Mouse (Mus musculus) megakaryocyte, embryonic 14.5 days (primary cell): ENCODE results near the gene Ttc4. TPM values are rescaled to one million over a fixed set of nuclear protein-coding genes. Genes with fewer than 3 reads are reported as not detected.

ENCODE experiments used
- H3K27me3 ChIP-seq: replicated peaks from 2 replicates; pipeline ENCODE3; 2012; ENCODE audit warnings: inconsistent platforms
- H3K36me3 ChIP-seq: replicated peaks from 2 replicates; pipeline ENCODE3; 2012; ENCODE audit warnings: low read length, inconsistent platforms, mixed read lengths
- H3K4me1 ChIP-seq: 2 replicates; pipeline ENCODE4 v1.6.1; 2012; ENCODE audit warnings: inconsistent platforms
- H3K4me3 ChIP-seq: replicated peaks from 2 replicates; pipeline ENCODE3; 2012; ENCODE audit warnings: moderate library complexity, mild to moderate bottlenecking, inconsistent platforms
- H3K9me3 ChIP-seq: 2 replicates; pipeline ENCODE4 v1.6.1; 2012; ENCODE audit warnings: inconsistent platforms
- FLI1 ChIP-seq: IDR thresholded peaks from 2 replicates; pipeline ENCODE4 v1.6.1; 2012; ENCODE audit warnings: low read length, inconsistent platforms, mixed read lengths
- GATA1 ChIP-seq: IDR thresholded peaks from 3 replicates; pipeline ENCODE4 v1.6.1; 2012; ENCODE audit warnings: mixed read lengths, low read length, inconsistent platforms, borderline replicate concordance
- polyA plus RNA-seq: library from polyadenylated mRNA; stranded (reverse); fragments of >175 nt; gene quantifications from 2 replicates; pipeline ENCODE4 v1.2.3, GENCODE M21; 2012; ENCODE audit warnings: low replicate concordance; ENCODE audit not compliant: insufficient read depth

The Ttc4 gene
- polyA plus RNA-seq, 1 experiment = 4.3 TPM

DNA sequence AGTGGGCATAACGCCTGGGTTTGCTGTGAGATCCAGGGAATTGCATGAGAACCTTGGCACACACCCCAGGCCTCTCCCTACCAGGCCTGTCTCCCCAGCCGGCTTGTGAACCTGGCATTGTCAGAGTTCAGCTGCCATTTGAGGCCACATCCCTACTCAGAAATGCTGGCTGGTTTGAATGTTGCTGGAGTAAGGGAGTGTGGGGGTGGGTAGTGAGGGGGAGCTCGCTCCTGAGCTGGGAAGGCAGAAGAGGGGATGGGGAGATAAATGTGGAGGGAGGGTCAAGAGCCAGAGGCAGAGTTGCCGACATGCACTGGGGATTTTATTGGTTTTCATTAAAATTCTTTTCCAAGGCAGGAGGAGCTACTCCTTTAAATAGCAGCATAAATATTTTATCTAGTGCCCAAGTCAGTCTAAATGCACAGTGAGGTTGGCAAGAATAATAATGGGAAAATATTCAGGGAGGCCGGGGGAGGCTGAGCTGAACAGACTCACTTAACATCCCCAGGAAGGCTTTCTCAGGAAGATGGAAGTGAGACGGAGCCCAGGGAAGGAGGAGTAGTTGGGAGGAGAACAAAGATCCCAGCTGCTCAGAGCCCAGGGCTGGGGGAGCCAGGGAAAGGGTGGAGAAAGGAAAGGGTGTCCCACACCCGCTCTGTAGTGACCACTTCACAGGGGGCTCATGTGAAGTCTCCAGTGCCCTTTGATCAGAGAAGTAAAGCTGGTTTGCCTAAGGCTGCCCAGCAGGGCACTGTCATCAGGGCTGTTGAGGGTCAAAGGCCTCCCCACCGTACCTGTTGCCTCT, 45.3 kb downstream of the Ttc4 start:
- no peaks in the 10 kb centered on the region for H3K9me3 ChIP-seq
- peaks cover 77% of the 10 kb centered on the region for H3K27me3 ChIP-seq
- H3K4me3 ChIP-seq = no peak overlapping the region
- peaks cover 10% of the 10 kb centered on the region for H3K4me1 ChIP-seq
- TF ChIP-seq FLI1 (no peak), GATA1 (no peak)
- no peaks in the 10 kb centered on the region for H3K36me3 ChIP-seq

DNA sequence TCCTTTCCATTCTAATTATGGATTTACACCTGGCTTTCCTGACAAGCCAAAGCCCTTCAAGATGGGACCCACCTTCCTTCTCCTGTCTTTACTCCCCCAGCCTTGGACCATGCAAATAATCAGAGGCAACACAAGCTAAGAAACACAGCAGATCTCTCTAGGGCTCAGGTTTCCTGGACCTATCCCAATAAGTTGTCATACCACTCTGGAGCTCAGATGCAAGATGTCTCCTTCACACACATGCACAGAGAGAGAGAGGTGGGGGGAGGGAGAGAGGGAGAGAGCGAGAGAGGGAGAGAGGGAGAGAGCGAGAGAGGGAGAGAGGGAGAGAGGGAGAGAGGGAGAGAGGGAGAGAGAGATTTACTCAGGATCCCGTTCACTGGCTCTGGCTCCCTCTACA, 46.4 kb downstream of the Ttc4 start:
- peaks cover 83% of the 10 kb centered on the region for H3K27me3 ChIP-seq
- H3K9me3 ChIP-seq = no peaks in the 10 kb centered on the region
- TF ChIP-seq GATA1 = no peak
- no peak for TF ChIP-seq FLI1
- H3K36me3 ChIP-seq = no peaks in the 10 kb centered on the region
- no peak overlapping the region for H3K4me3 ChIP-seq
- H3K4me1 ChIP-seq = peaks cover 10% of the 10 kb centered on the region

DNA sequence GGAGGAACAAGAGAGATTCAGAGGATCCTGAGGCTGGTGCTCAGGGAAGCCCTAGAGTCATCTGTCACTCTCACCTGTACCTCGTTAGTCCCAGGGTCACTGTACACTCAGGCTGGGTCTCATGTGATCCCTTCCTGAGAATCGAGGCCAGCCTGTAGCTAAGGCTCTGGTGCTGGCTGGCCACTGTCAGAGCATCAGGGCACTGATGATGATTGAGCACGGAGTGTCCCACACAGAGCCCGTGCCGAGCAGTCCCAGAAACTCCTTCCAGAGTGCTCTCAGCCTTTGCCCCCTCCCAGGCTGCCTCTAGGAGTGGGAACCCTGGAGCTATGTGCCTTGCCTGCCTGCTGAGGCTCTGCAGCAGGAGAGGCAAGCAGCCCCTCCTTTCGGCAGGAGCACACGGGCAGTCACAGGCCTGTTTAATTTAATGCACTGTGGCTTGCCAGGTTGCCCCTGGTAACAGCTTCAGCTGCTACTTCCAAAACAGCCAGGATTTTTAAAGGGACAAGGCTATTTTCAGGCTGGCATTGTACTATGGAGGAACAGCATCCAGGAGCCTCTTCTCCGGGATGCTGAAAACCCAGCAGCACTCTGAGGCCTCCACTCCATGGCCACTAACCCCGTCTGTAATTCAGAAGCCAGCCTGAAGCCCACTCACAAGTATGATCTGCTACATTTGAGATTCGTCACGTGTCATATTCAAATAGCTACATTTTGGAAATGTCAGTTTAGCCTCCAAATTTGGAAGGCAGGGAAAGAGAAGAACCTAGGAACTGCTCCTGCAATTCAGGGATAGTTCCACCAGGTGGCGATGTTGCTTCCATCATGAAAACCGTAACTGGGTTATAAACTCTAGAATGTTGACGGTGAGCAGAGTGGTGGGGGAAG, 48.2 kb downstream of the Ttc4 start:
- H3K27me3 ChIP-seq = peaks cover 82% of the 10 kb centered on the region

DNA sequence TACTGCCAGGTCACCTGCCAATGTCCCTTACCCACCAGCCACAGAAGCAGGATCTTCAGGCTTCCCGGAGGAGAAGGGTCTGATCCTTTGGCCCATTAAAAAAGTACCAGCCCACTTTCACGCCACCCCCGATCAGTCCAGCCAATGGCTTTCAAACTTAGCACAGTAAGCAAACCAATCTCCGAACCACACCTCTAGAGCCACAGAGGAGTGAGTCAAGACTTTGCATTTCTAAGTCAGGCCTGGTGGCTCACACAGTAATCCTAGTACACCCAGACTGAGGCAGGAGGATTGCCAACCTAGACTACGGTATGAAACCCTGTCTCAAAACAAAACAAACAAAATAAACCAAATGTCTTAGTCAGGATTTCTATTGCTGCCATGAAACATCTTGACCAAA, 49.4 kb downstream of the Ttc4 start:
- TF ChIP-seq FLI1 = no peak
- TF ChIP-seq GATA1 = no peak
- H3K4me1 ChIP-seq = peaks cover 10% of the 10 kb centered on the region
- peaks cover 83% of the 10 kb centered on the region for H3K27me3 ChIP-seq
- no peak overlapping the region for H3K4me3 ChIP-seq
- H3K36me3 ChIP-seq = no peaks in the 10 kb centered on the region
- no peaks in the 10 kb centered on the region for H3K9me3 ChIP-seq

More for the DNA sequence above, 48.2 kb downstream of the Ttc4 start:
- Histone ChIP-seq H3K9me3 (no peaks in the 10 kb centered on the region), H3K4me3 (no peak overlapping the region), H3K4me1 (peaks cover 10% of the 10 kb centered on the region), H3K36me3 (no peaks in the 10 kb centered on the region)
- TF ChIP-seq GATA1 = no peak
- TF ChIP-seq FLI1 = no peak

DNA sequence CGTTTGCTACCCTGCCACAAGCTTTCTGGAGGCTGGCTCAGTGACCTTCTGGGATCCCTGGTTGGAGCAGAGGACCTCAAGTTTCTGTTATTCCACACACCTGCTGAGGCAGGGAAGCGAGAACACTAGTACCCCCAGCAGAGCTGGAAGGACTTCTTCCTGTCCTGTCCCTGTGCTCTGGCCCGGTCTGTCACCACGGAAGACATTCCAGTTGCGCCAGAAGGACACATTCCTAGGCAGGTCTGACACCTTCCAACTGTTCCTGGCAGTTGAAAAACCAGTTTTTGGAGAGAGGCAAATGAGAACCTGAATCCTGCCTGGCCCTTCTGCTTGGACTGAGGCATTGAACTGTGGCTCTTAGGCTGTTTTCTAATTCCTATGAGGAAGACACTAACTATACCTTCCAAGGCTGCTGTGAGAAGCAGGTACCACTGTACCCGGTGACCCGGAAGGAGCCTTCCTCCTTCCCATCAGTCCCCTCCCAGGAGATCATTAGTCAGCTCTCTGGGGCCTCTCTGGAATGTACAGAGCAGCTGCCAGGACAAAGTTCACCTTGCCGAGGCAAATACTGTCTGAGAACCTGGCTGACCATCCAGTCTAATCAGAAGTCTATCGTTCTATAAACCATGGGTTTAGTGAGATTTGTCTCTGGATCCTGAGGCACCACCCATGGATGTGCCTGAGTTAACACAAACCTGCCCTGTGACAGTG, 49.9 kb downstream of the Ttc4 start:
- H3K27me3 ChIP-seq = peaks cover 83% of the 10 kb centered on the region
- H3K4me1 ChIP-seq = peaks cover 10% of the 10 kb centered on the region
- H3K36me3 ChIP-seq = no peaks in the 10 kb centered on the region
- no peak overlapping the region for H3K4me3 ChIP-seq
- TF ChIP-seq FLI1 (no peak), GATA1 (no peak)
- no peaks in the 10 kb centered on the region for H3K9me3 ChIP-seq

DNA sequence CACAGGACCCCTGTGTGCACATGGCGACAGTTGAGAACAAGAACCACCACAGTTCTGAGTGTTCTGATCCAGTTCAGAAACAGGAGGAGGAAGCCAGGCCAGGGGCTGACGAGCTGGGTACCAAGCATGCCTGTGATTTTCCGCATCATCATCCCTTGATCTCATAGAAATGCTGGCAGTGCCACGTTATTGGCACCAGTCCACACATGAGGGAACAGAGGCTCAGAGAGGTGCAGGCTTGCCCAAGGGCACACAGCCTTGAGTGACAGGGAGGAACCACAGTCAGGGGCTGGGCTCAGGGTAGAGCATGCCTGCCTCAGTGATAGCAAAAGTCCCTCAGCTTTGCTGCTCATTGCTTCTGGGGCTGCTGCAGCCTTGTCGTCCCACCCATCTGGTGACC, 50.9 kb downstream of the Ttc4 start:
- Histone ChIP-seq H3K9me3 (no peaks in the 10 kb centered on the region), H3K36me3 (no peaks in the 10 kb centered on the region), H3K4me1 (peaks cover 17% of the 10 kb centered on the region), H3K4me3 (no peak overlapping the region), H3K27me3 (peaks cover 86% of the 10 kb centered on the region)
- TF ChIP-seq FLI1 = no peak
- no peak for TF ChIP-seq GATA1

DNA sequence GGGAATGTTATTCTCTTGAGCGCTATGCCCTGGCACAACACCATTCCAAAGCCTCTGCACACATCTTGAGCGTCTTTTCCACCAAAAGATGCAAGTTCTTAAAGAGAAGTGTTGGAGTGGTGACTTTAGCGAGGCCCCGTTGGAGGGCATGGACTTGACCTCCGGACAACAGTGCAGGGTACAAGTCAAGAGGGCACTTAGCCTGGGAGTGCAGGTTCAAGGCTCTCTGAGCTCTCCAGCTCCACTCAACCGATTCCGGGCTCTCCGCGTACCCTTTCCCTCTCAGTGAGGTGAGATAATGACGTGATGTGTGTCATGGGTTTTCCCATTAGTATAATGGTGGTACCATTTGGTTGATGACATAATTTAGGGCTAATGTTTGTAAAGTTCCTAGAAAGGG, 54.5 kb downstream of the Ttc4 start:
- peaks cover 82% of the 10 kb centered on the region for H3K27me3 ChIP-seq
- no peaks in the 10 kb centered on the region for H3K36me3 ChIP-seq
- TF ChIP-seq FLI1 = no peak
- TF ChIP-seq GATA1 = no peak

DNA sequence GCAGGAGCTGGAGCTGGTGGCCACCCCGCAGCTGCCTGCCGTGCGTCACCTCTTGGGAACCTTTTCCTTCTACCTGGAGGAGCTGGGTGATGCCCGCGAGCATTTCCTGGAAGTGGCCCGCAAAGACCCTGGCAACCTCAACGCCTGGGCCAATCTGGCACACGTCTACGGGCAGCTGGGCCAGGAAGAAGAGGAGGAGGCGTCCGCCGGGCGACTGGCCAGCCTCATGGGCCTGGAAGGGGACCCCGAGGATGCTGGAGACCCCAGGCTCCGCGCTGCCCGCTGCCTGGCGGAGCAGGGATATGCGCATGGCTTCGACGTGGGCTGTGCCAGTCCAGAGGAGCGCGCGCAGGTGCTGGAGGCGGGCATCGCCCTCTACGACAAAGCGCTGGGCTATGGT, 56.0 kb downstream of the Ttc4 start:
- no peaks in the 10 kb centered on the region for H3K36me3 ChIP-seq
- no peaks in the 10 kb centered on the region for H3K9me3 ChIP-seq
- H3K27me3 ChIP-seq = peaks cover 75% of the 10 kb centered on the region
- peaks cover 16% of the 10 kb centered on the region for H3K4me1 ChIP-seq
- no peak overlapping the region for H3K4me3 ChIP-seq
- no peak for TF ChIP-seq FLI1

More for the DNA sequence above, 54.5 kb downstream of the Ttc4 start:
- Histone ChIP-seq H3K9me3 (no peaks in the 10 kb centered on the region), H3K4me3 (no peak overlapping the region), H3K4me1 (peaks cover 18% of the 10 kb centered on the region)

DNA sequence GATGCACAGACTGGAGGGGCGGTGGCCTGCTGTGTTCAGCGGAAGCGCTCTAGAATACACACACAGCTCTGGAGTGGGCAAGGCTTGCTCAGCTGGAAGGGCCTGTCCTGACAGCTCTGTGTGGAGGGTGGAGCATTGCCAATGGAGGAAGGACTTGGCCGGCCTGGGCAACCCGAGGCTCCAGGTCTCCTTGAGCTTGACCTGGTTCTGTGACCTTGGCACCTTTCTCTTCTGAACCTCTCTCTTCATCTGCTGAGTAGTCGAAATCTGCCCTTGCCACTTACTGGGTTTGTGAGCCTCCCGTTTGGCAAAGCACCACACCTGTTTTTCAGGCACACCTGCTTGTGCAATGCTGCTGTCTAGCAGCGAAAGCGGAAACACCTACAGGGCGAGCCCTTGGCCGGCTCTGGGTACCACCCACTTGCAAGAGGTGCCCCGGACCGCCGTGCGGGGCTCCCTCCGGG, 56.7 kb downstream of the Ttc4 start, which contains the start of gene Ttc22:
TSS of gene Ttc22 (plus strand) at position 403 of the 464 bp plus-strand sequence.
- TF ChIP-seq GATA1 = no peak
- no peak for TF ChIP-seq FLI1
- H3K4me3 ChIP-seq = no peak within 1 kb of the TSS

More for the DNA sequence above, 56.7 kb downstream of the Ttc4 start, which contains the start of gene Ttc22:
- H3K27me3 ChIP-seq = peaks cover 70% of the 10 kb centered on the region
- no peaks in the 10 kb centered on the region for H3K9me3 ChIP-seq
- H3K36me3 ChIP-seq = no peaks in the 10 kb centered on the region
- H3K4me1 ChIP-seq = peaks cover 22% of the 10 kb centered on the region
